In genomic region chr2:102975358-102975945, GRCm38 (mm10) we compare ENCODE assay signal across 27 mouse cellular contexts.
DNase-seq lines count a peak whose midpoint lies in the region; ATAC-seq lines count a peak whose summit lies in the region.
"Had no signal": no experiment of that assay in that cellular context is flagged by ENCODE, and none has a peak within 500 bp of the region (broad histone marks: within the 10 kb centered on the region; RNA-seq: fewer than 3 reads in every experiment).

No protein-coding gene starts in this region.

- H3K9ac ChIP-seq in hindbrain, embryonic 13.5 days, result no peak overlapping the region
- H3K9ac ChIP-seq: embryonic facial prominence, embryonic 12.5 days; forebrain, embryonic 12.5 days; heart, embryonic 15.5 days; liver, embryonic 15.5 days; midbrain, embryonic 13.5 days; neural tube, embryonic 12.5 days; stomach, embryonic 15.5 days had no signal

- DNase-seq in lung, adult 18-20 months, result peak; percentile 63 to 76
- no peak for DNase-seq in lung, postnatal 14 days
- peak; percentile 38 for DNase-seq in CD4-positive, CD25-positive, alpha-beta regulatory T cell, adult 2 months (ENCODE audit: low read depth, low spot score)
- DNase-seq in induced T-regulatory cell, adult 2 months (ENCODE audit: low read depth), result peak; percentile 54
- DNase-seq in gastrocnemius, postnatal 10 days, result no peak
- DNase-seq in T-cell, adult 2 months (ENCODE audit: low spot score), result no peak
- DNase-seq: cerebellum, adult 11-12 months; cerebellum, postnatal 10 days; gastrocnemius, postnatal 36 days; heart, adult 2 months; kidney, adult 18-20 months; liver; right cerebral cortex, postnatal 25 days; thymus, postnatal 25 days had no signal

- WGBS in hindbrain, embryonic 13.5 days, result 84% methylated on average over 5 of the region's 5 CpGs

- no peak overlapping the region for H3K4me3 ChIP-seq in hindbrain, embryonic 13.5 days
- H3K4me3 ChIP-seq: embryonic facial prominence, embryonic 12.5 days; erythroblast, embryonic 14.5 days; forebrain, embryonic 12.5 days; heart, adult 2 months; heart, embryonic 15.5 days; hindbrain, embryonic 10.5 days; limb, embryonic 10.5 days; liver, embryonic 15.5 days; midbrain, embryonic 13.5 days; neural tube, embryonic 12.5 days; stomach, embryonic 15.5 days had no signal

- H3K36me3 ChIP-seq in hindbrain, embryonic 13.5 days, result no peaks in the 10 kb centered on the region
- H3K36me3 ChIP-seq: embryonic facial prominence, embryonic 12.5 days; forebrain, embryonic 12.5 days; heart, embryonic 15.5 days; hindbrain, embryonic 10.5 days; limb, embryonic 10.5 days; liver, embryonic 15.5 days; midbrain, embryonic 13.5 days; neural tube, embryonic 12.5 days; stomach, embryonic 15.5 days had no signal

- H3K27me3 ChIP-seq in hindbrain, embryonic 13.5 days, result no peaks in the 10 kb centered on the region
- H3K27me3 ChIP-seq: embryonic facial prominence, embryonic 12.5 days; forebrain, embryonic 12.5 days; heart, embryonic 15.5 days; liver, embryonic 15.5 days; midbrain, embryonic 13.5 days; neural tube, embryonic 12.5 days; stomach, embryonic 15.5 days had no signal

- H3K4me2 ChIP-seq in hindbrain, embryonic 13.5 days, result no peak overlapping the region
- H3K4me2 ChIP-seq: embryonic facial prominence, embryonic 12.5 days; forebrain, embryonic 12.5 days; heart, embryonic 15.5 days; liver, embryonic 15.5 days; midbrain, embryonic 13.5 days; neural tube, embryonic 12.5 days; stomach, embryonic 15.5 days had no signal

- peak; percentile 22 for ATAC-seq in megakaryocyte progenitor cell, adult 5-6 weeks (replicated peaks; ENCODE audit: poor library complexity)
- ATAC-seq in hindbrain, embryonic 13.5 days (ENCODE audit: low FRiP score), result no peak
- ATAC-seq: midbrain, embryonic 13.5 days had no signal

- H3K4me1 ChIP-seq in hindbrain, embryonic 13.5 days (replicated peaks), result no peaks in the 10 kb centered on the region
- H3K4me1 ChIP-seq: embryonic facial prominence, embryonic 12.5 days; forebrain, embryonic 12.5 days; heart, embryonic 15.5 days; liver, embryonic 15.5 days; midbrain, embryonic 13.5 days; neural tube, embryonic 12.5 days; stomach, embryonic 15.5 days had no signal

- no peak overlapping the region for H3K27ac ChIP-seq in hindbrain, embryonic 13.5 days
- H3K27ac ChIP-seq: embryonic facial prominence, embryonic 12.5 days; forebrain, embryonic 12.5 days; heart, adult 2 months; heart, embryonic 15.5 days; hindbrain, embryonic 10.5 days; kidney, postnatal 0 days; limb, embryonic 10.5 days; liver, embryonic 15.5 days; midbrain, embryonic 13.5 days; neural tube, embryonic 12.5 days; stomach, embryonic 15.5 days had no signal

- peaks cover 7% of the 10 kb centered on the region; the same call in 1 of the 2 replicates for H3K9me3 ChIP-seq in hindbrain, embryonic 13.5 days
- H3K9me3 ChIP-seq: forebrain, embryonic 12.5 days; heart, embryonic 15.5 days; hindbrain, embryonic 10.5 days; limb, embryonic 10.5 days; liver, embryonic 15.5 days; neural tube, embryonic 12.5 days; stomach, embryonic 15.5 days had no signal

Comparison
In these comparisons a context has a peak if more than half of its experiments do, and no peak if none do; other contexts are left out.
1. DNase-seq: peak in lung, adult 18-20 months (2 of 2), CD4-positive, CD25-positive, alpha-beta regulatory T cell, adult 2 months (single experiment) and induced T-regulatory cell, adult 2 months (single experiment); none in lung, postnatal 14 days (single experiment), gastrocnemius, postnatal 10 days (single experiment) and T-cell, adult 2 months (single experiment).